Mouse (Mus musculus): Measurements from ENCODE around the gene Rnft2.
A peak's percentile ranks its signal among the peaks of the same experiment; 100 is the strongest.

Gene Rnft2

DNA sequence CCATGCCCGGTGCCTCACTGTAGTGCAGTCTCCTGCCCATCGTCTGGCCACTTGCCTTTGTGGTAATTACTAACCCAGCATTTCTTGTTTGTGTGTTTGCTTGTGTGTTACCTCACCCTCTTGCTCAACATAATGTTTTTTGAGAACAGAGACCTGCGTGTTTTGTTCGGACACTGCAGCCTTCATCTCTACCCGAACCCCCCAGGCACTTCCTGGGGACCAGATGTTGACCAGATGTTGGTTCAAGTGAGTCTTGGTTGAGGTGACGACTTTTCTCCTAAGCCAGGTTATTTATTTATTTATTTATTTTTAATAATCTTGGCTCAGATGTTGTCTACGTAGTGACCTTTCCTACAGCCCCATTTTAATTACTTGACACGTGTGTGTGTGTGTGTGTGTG is 2.5 kb upstream of the Rnft2 start:
- no peak for DNase-seq

GRCm38 (mm10) chr5:118245606-118246308 is 841 bp upstream of the Rnft2 start:
- peak; percentile 33 for DNase-seq

DNA sequence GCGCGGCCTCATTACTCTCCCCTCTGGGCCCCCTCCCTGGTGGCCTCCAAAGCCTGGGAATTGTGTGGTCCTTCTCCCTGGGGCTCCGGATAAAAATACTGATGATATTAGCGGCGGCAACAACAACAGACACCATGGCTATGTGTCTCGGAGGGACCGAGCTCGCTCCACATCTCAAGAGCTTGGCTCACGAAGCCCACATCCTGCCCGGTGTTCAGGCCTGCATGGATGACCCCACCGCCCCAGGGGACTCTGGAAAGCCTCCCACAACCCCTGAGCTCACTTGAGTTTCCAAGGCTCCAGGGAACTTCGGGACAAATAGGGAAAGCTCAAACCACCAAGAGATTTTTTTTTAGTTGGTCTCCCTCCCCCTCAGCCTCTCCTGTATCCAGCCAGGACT is 5.2 kb downstream of the Rnft2 start:
- DNase-seq: no peak

DNA sequence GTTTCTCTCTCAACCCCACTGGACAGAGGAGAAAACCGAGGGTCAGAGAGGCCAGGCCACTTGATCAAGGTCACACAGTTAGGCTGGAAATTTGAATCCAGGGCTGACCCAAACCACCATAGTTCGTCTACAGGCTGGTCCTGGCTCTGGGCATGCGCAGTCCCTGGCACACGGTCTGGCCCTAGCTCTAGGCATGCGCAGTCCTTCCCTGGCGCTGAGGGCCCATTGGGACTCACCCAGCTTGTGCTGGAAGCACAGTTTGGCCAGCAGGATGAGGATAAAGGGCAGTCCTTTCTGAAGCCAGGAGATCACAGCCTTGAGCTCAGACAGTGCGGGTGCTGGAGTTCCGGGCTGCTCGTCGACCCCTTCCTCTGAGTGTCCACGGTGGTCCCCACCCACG is 8.0 kb downstream of the Rnft2 start:
- peak; percentile 68 for DNase-seq

DNA sequence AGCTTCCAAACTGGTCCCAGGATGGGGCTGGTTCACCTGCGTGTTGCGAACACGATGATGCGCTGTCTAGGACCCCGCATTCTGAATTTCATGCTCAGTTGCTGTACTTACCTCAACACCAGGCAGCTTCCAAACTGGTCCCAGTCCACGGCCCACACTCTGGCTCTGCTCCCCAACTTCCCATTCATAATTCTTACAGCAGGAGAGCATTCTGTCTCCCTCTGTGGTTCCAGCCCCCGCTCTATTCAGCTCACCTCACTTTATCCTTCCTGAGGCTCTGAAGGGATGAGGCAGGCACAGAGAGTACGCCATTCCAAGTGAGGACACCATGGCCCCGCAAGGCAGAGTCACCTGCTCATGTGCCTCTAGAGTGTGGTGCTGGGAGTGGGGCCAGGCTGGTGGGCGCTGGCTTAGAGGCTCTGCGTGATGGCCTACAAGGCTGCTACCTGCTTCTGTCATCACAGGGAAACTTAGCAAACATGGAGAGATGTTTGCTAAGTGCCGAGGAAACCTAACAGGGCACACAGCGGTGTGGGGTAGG is 14.8 kb downstream of the Rnft2 start:
- DNase-seq: no peak

DNA sequence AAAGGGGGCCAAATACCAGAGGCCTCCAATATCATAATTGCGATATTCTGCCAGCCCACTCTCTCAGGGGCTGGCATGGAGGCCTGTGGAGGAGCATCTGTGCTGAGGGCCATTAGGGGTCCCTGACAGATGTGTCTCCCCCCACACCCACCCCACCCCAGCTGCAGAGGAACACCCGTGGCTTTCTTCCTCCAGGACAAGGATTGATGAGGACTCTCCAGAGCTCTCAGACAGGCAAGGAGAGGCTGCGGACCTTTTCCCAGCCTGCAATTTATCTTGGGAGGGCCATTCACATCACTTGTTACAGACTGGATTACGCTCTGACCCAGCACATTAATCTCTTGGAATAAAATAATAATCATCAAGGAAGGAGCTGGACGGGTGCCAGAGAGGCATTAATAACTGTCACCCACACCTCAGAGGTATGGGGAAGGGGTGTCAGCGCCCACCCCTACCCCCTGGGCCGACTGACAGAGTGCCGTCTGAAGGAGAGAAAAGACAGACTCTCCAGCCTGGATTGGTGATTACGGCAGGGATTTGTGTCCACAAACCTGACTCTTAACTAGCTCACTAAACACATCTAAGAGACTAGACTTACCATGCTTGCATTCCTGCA is 21.7 kb downstream of the Rnft2 start:
- DNase-seq: no peak

GRCm38 (mm10) chr5:118217410-118217809 is 27.5 kb downstream of the Rnft2 start:
- DNase-seq: no peak

GRCm38 (mm10) chr5:118214418-118215154 is 30.3 kb downstream of the Rnft2 start:
- peak; percentile 90 for DNase-seq

DNA sequence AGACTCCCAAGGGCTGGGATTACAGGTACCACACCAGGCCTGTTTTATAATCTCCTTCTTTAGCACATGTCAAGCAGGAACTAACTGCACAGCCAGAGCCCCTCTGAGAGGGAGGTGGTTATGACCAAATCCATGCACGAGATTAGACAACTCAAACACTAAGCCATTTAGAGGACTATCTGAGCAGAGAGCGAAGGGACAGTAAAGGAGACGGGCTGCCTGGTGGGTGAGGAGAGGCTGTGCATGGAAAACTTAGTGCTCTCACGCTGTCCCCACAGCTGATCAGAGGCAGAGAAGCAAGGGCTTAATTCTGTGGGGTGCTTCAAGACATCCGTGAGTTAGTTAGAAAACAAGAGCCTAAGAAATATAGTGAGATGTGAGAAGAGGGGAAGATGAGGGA is 30.9 kb downstream of the Rnft2 start:
- no peak for DNase-seq

DNA sequence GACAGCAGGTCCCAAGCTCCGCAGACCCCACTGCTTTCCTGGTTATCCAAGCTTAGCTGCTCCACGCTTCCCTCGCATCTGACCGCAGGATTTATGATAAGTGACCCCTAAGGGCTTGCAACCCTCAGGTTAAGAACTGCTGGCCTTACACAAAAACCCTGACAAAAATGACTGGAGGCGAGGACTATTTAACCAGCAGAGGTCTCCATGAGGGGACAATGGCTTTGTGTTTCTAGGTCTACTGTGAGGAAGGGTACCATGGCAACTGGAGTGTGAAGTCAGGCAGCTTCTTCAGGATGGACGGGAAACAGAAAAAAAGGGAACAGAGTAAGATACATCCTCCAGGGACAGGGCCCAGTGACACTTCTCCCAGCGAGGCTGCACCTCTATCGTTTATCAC is 39.1 kb downstream of the Rnft2 start:
- DNase-seq: no peak

DNA sequence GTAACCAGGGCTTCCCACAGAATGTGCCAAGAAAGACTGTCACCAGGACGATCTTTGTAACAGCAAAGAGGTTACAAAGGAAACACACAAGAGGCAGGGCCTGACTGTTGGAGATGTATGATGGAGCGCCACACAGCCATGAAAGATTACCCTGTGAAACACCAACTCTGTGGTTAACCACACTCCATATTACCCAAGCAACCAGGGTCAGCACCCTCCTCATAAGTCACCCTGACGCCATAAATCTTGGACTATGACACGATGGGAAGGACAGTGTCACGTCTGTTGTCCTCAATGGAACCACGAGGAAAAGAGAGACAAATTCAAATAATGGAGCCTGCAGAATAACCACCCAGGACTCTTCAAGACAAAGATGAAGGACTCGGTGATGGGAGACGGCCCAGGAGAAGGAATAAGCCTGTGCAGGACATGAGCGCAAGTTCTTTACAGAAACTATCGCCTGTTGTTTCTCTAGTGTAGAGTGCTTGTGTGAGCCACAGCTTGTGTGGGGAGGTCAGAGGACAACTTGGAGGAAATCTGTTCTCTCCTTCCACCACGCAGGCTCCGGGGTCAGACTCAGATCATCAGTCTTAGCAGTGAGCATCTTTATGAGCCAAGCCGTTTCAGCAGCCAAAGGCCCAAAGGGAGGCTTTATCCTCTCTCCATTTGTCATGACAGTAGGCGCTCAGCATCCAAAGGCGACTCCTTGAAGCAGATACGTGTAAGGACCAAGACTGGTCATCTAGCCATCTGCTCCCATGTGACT is 40.1 kb downstream of the Rnft2 start:
- DNase-seq: no peak

DNA sequence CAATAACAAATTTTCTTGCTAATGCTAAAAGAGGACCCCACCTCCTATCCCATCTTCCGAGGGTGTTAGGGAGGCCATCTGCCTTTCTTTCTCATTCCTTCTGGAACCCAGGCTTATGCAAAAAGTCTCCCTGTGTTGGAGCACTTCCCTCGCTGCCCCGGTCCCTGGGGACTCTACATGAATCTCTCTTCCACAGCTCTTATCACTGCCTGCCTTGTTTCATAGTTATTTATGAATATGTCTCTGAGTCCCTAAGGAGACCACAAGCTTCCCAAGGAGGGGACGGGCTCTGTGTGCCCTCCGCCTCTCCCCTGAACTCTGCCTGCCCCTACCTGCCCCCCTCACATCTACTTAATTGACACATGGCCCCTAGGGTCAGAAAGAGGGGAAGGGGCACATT is 45.2 kb downstream of the Rnft2 start:
- DNase-seq: no peak

DNA sequence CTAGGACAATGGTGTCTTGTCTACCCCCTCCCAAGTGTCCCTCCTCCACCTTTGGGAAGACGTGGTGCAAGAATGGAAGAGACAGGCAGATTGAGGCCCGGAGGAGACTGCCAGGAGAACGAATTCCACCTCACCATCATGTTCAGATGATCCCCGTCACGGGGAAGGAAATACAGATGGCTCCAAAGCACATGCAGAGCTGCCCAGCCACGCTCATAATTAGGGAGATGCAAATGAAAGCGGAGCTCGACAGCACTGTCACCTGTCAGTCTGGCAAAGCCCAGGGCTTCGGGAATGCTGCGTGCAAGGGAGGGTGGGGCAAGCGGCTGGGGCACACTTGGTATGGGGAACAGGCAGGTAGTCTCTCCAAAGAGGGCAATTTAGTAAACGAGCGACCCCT is 47.5 kb downstream of the Rnft2 start:
- no peak for DNase-seq

GRCm38 (mm10) chr5:118192221-118192620 is 52.7 kb downstream of the Rnft2 start:
- no peak for DNase-seq

DNA sequence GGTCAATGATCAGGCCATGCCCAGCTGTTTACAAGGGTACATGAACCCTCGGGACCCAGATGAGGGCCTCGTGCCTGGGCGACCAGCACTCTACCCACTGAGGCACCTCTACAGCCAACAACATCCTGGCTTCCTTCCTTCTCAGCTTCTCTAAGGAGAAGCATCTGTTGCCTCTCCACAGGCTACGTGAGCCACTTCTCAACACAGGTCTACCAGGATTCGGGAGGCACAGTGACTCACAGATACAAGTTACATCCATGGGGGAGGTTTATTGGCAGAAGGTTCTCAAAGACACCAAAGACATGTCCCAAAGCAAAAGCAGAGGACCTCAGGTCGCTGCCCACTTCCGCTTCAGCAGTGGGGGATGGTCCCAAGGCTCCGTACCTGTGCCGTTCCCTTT is 54.4 kb downstream of the Rnft2 start:
- DNase-seq: no peak

- DNase-seq: no peak
These were observed 56.6 kb downstream of the Rnft2 start for GRCm38 (mm10) chr5:118188356-118188755.

DNA sequence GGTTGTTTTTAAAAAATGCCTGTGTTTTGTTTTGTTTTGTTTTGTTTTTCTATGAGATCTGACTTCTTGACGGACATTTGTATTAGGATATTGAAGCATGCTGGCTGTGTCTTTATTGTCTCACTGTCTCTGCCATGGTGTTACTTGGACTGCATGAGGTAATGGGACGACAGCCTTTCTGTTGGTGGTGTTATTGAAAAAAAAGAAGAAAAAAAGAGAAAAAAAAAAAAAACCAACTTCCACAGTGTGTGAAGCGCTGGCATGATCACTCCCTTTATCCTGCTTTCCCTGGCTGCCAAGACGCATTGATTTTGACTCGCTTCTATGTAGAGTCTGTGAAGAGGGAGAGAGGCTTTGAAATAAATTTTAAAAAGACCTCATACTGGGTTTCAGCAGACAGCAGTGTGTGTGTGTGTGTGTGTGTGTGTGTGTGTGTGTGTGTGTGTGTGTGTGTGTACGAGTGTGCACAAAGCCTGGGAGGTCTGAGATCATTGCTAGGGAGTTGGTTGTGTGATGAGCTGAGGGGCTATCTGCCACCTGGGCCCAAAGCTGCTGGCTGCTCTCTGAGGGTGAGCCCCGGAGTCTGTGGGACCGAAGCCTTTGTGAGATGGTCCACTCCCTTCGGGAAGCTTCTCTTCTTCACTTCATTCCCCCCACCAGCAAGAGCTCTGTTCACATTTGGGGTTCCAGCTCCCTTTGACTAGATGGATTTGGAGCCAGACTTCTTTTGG is 57.8 kb downstream of the Rnft2 start:
- no peak for DNase-seq

DNA sequence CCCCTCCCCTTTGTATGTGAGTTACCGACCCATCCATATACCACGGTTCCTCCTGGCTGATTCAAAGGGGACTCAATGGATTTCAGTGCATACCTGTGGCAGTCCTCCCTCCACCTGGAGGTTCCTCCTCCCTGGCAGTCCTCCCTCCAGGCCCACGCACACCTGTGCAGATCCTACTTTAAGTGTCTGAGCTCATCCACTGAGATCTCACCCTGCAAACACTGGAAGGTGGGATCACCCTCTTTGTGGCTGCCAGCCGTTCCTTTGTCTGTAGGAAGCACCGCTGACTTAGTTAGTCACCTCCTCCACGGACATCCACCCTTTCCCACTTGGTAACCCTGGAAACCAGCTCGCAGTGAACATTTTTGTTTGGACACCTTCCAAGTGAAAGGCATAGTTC is 67.3 kb downstream of the Rnft2 start:
- no peak for DNase-seq

- DNase-seq: no peak
These were observed 69.8 kb downstream of the Rnft2 start for GRCm38 (mm10) chr5:118175137-118175536.

- no peak for DNase-seq
These were observed 70.5 kb downstream of the Rnft2 start for GRCm38 (mm10) chr5:118174310-118175009.

DNA sequence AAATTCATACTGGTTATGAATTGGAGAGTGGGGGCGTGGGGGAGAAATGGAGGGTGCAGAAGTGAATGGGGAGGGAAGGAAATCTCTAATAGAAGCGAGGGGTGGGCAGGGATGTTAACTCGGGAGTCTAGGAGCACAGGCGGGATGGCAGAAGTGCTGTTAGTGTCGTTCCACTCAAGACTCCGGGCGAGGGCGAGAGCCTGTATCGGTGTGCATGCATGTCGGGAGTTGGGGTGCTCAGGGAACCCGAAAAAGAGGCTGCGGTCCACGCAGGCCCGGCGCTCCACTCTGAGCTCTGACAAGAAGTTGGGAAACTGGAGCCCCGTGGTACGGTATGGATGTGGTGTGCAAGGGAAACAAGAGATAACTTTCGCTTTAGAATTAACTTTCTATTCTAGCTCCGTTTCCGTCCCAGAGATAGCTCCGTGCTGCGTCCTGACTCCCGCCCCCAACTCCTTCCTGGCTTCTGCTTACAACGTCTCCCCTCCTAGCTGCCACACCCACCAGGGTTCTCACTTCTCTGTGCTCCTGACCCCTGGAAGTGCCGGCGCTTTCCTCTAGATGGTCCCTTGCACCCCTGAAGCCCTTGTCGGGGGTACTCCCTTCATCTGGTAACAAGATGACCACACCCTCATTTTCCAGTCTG is 72.7 kb downstream of the Rnft2 start:
- DNase-seq: no peak
